Mouse (Mus musculus): ENCODE results near the gene Trak1.

DNA sequence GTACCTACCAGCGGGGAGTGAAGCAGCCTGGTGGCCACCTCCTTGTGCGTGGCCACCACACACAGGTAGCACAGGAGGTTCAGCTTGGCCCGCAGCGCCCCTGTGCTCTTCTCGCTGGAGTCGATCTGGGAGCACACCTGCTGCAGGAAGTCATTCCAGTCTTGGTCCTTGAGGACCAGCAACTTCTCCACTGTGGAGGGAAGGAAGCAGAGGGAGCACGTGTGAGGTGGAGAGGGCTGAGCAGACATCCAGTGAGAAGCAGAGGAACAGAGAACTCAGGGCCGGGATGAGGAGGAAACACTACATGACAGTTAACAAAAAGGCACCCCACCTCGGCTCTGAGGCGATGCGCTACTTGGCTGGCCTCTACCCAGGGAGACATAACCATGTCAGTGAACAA, 46.4 kb upstream of the Trak1 start:
- TF ChIP-seq POLR2A (IDR thresholded peaks at IDR 0.05; ENCODE audit: insufficient read depth, low read length) = no peak
- no peak for TF ChIP-seq CTCF (IDR thresholded peaks at IDR 0.05; ENCODE audit: low read depth, low read length)
- TF ChIP-seq EP300 (IDR thresholded peaks at IDR 0.05; ENCODE audit: insufficient read depth, low read depth, low read length) = no peak

All from ES-Bruce4 (cell line).